23 mouse cellular contexts compared by ENCODE assay signal in the genomic region with DNA sequence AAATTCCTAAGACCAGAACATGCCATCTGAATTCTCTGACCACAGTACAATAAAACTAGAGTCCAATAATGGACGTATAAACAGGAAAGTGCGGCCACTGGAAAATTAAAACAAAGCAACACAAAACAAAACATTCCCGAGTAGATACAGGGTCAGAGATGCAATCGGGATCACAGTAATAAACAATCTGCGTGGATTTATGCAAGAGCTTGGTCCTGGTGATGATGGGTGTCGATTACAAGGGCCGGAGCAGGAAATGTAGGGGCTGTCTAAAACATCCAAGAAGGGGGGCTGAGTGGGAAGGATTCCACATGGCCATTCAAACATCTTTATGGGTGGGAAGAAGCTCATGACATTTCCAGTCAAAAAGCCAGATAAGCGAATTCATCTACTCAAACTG.
A peak's percentile ranks its signal among the peaks of the same experiment; 100 is the strongest.
DNase-seq lines count a peak whose midpoint lies in the region; ATAC-seq and TF ChIP-seq lines count a peak whose summit lies in the region.
"Had no signal": no experiment of that assay in that cellular context is flagged by ENCODE, and none has a peak within 500 bp of the region (broad histone marks: within the 10 kb centered on the region; RNA-seq: fewer than 3 reads in every experiment).

No protein-coding gene starts in this region.

- no peaks in the 10 kb centered on the region for H3K9me3 ChIP-seq in kidney, embryonic 15.5 days (replicated peaks)
- H3K9me3 ChIP-seq in liver, embryonic 13.5 days (replicated peaks), result no peaks in the 10 kb centered on the region
- no peaks in the 10 kb centered on the region for H3K9me3 ChIP-seq in liver, embryonic 12.5 days (replicated peaks)
- H3K9me3 ChIP-seq in lung, postnatal 0 days (ENCODE audit: low read length), result no peaks in the 10 kb centered on the region
- H3K9me3 ChIP-seq: heart, embryonic 13.5 days; hindbrain, embryonic 15.5 days; limb, embryonic 13.5 days; midbrain, embryonic 12.5 days; neural tube, embryonic 13.5 days had no signal

- TF ChIP-seq CTCF in lung, postnatal 0 days (IDR thresholded peaks at IDR 0.05), result no peak

- no peak for ATAC-seq in kidney, embryonic 15.5 days (replicated peaks; ENCODE audit: low FRiP score)
- ATAC-seq in liver, embryonic 13.5 days (ENCODE audit: low read depth), result no peak
- no peak for ATAC-seq in liver, embryonic 12.5 days
- ATAC-seq in lung, postnatal 0 days, result peak; percentile 62; the same call in 1 of the 2 replicates
- ATAC-seq: forebrain, embryonic 16.5 days; Patski had no signal

- H3K27me3 ChIP-seq in kidney, embryonic 15.5 days, result no peaks in the 10 kb centered on the region
- H3K27me3 ChIP-seq in liver, embryonic 13.5 days, result no peaks in the 10 kb centered on the region
- H3K27me3 ChIP-seq in liver, embryonic 12.5 days (replicated peaks), result peaks cover 4% of the 10 kb centered on the region; the same call in 1 of the 2 replicates
- no peaks in the 10 kb centered on the region for H3K27me3 ChIP-seq in lung, postnatal 0 days (replicated peaks; ENCODE audit: insufficient read depth, low read length)
- H3K27me3 ChIP-seq: hindbrain, embryonic 15.5 days; limb, embryonic 13.5 days; Patski had no signal

- no peaks in the 10 kb centered on the region for H3K36me3 ChIP-seq in kidney, embryonic 15.5 days
- no peaks in the 10 kb centered on the region for H3K36me3 ChIP-seq in liver, embryonic 13.5 days
- H3K36me3 ChIP-seq in liver, embryonic 12.5 days, result no peaks in the 10 kb centered on the region
- no peaks in the 10 kb centered on the region for H3K36me3 ChIP-seq in lung, postnatal 0 days (ENCODE audit: insufficient read depth, low read length)
- H3K36me3 ChIP-seq: heart, embryonic 13.5 days; hindbrain, embryonic 15.5 days; limb, embryonic 13.5 days; midbrain, embryonic 12.5 days; neural tube, embryonic 13.5 days had no signal

- H3K4me1 ChIP-seq in kidney, embryonic 15.5 days, result peaks cover 43% of the 10 kb centered on the region
- H3K4me1 ChIP-seq in liver, embryonic 13.5 days (replicated peaks), result peaks cover 76% of the 10 kb centered on the region
- peaks cover 62% of the 10 kb centered on the region for H3K4me1 ChIP-seq in liver, embryonic 12.5 days
- 0 out of 2 replicates have a peak, but pooled peaks cover 2% of the 10 kb centered on the region for H3K4me1 ChIP-seq in lung, postnatal 0 days (ENCODE audit: insufficient read depth, low read depth, low read length)

- 0 out of 2 replicates have a peak overlapping the region, but pooled peaks have one; percentile 3 for H3K4me2 ChIP-seq in kidney, embryonic 15.5 days
- no peak overlapping the region for H3K4me2 ChIP-seq in liver, embryonic 13.5 days
- no peak overlapping the region for H3K4me2 ChIP-seq in liver, embryonic 12.5 days
- H3K4me2 ChIP-seq in lung, postnatal 0 days (replicated peaks; ENCODE audit: low read depth, low read length), result no peak overlapping the region
- H3K4me2 ChIP-seq: heart, embryonic 13.5 days; hindbrain, embryonic 15.5 days; liver, embryonic 11.5 days; lung, embryonic 14.5 days; midbrain, embryonic 12.5 days; neural tube, embryonic 13.5 days had no signal

- no peak for DNase-seq in kidney, adult 9 months
- no peak for DNase-seq in liver, embryonic 13.5 days
- DNase-seq in lung, postnatal 0 days (ENCODE audit: low spot score), result peak; percentile 53
- peak; percentile 35 to 54 for DNase-seq in lung, postnatal 4 days
- DNase-seq in retina, postnatal 1 day, result no peak
- DNase-seq: adrenal gland, postnatal 10 days; cerebellum, adult 8-10 months; cerebellum, postnatal 25 days; heart, adult 2 months; heart, postnatal 10 days; kidney, adult 18-20 months; lung, embryonic 14.5 days; thymus, postnatal 4 days had no signal

- no peak overlapping the region for H3K27ac ChIP-seq in kidney, embryonic 15.5 days
- peak overlapping the region; percentile 73; the same call in 1 of the 2 replicates for H3K27ac ChIP-seq in liver, embryonic 13.5 days
- no peak overlapping the region for H3K27ac ChIP-seq in liver, embryonic 12.5 days
- H3K27ac ChIP-seq in lung, postnatal 0 days (ENCODE audit: low read length), result peak overlapping the region; percentile 11; the same call in 1 of the 2 replicates
- H3K27ac ChIP-seq: heart, adult 2 months; heart, embryonic 13.5 days; hindbrain, embryonic 15.5 days; limb, embryonic 13.5 days; midbrain, embryonic 12.5 days; neural tube, embryonic 13.5 days had no signal

- no peak overlapping the region for H3K4me3 ChIP-seq in kidney, embryonic 15.5 days (replicated peaks)
- H3K4me3 ChIP-seq in liver, embryonic 13.5 days (replicated peaks), result no peak overlapping the region
- no peak overlapping the region for H3K4me3 ChIP-seq in liver, embryonic 12.5 days
- H3K4me3 ChIP-seq in lung, postnatal 0 days (ENCODE audit: low read depth, low read length), result no peak overlapping the region
- H3K4me3 ChIP-seq: heart, adult 2 months; heart, embryonic 13.5 days; hindbrain, embryonic 15.5 days; limb, embryonic 13.5 days; midbrain, embryonic 12.5 days; neural tube, embryonic 13.5 days had no signal

- 36% methylated on average over 8 of the region's 8 CpGs for WGBS in kidney, embryonic 15.5 days
- WGBS in liver, embryonic 13.5 days (ENCODE audit: insufficient replicate concordance), result 74% methylated on average over 8 of the region's 8 CpGs
- 82% methylated on average over 8 of the region's 8 CpGs for WGBS in liver, embryonic 12.5 days (ENCODE audit: insufficient replicate concordance)
- 48% methylated on average over 8 of the region's 8 CpGs for WGBS in lung, postnatal 0 days

- peak; percentile 85 for TF ChIP-seq EP300 in lung, postnatal 0 days (IDR thresholded peaks at IDR 0.05)

- no peak overlapping the region for H3K9ac ChIP-seq in kidney, embryonic 15.5 days
- no peak overlapping the region for H3K9ac ChIP-seq in liver, embryonic 13.5 days
- no peak overlapping the region for H3K9ac ChIP-seq in liver, embryonic 12.5 days
- H3K9ac ChIP-seq in lung, postnatal 0 days (replicated peaks; ENCODE audit: low read depth), result no peak overlapping the region
- H3K9ac ChIP-seq: heart, embryonic 13.5 days; hindbrain, embryonic 15.5 days; limb, embryonic 13.5 days; lung, embryonic 14.5 days; midbrain, embryonic 12.5 days; neural tube, embryonic 13.5 days had no signal

Comparison
In these comparisons a context has a peak if more than half of its experiments do, and no peak if none do; other contexts are left out.
1. H3K27ac ChIP-seq: peak in liver, embryonic 13.5 days (single experiment) and lung, postnatal 0 days (single experiment); none in kidney, embryonic 15.5 days (single experiment) and liver, embryonic 12.5 days (single experiment).
2. DNase-seq: peak in lung, postnatal 0 days (single experiment) and lung, postnatal 4 days (2 of 2); none in kidney, adult 9 months (single experiment), liver, embryonic 13.5 days (single experiment) and retina, postnatal 1 day (single experiment).